Mouse (Mus musculus): ENCODE results near the gene Pp2d1. TPM values are rescaled to one million over a fixed set of nuclear protein-coding genes. Genes with fewer than 3 reads are reported as not detected.
A peak's percentile ranks its signal among the peaks of the same experiment; 100 is the strongest.

The Pp2d1 gene
- polyA plus RNA-seq, 3 experiments from 2014 or later = 0.71 to 1.2 (median 0.97) TPM

DNA sequence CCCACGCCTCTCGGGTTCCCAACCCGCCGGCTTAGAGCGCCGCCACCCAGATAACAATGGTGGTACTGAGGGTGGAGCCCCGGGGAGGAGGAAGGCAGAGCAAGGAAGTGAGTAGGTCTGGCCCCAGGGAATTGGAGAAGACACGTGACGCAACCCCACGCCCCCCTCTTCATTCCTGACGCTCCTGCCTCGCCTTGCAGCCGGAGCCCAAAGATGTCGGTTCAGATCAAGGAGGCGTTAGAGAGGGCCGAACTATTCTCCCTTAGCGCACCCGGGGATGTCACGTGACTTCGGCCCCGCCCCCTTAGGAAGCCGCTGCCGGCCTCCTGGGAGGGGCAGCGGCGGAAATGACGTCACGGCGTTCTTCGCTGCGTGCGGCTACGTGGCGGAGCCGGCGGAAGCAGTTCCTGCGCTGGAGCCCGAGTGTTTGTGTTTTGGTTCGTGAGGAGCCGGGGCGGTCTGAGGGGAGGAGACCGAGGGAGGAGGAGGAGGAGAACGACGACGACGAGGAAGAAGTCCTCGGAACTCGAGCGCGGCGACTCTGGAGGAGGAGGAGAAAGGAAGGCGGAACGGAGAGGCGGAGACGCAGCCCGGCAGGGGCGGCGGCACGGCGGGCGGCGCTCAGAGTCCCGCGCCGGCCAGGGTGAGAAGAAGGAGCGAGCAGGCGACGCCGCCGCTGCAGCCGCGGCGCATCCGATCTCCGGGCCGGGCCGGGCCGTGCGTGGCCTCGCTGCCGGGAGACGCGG is 60.2 kb downstream of the Pp2d1 start, which contains the start of gene Rab5a:
Rab5a (plus strand) TSS at position 377 of the 746 bp plus-strand sequence.
- ATAC-seq = peak; percentile 86

DNA sequence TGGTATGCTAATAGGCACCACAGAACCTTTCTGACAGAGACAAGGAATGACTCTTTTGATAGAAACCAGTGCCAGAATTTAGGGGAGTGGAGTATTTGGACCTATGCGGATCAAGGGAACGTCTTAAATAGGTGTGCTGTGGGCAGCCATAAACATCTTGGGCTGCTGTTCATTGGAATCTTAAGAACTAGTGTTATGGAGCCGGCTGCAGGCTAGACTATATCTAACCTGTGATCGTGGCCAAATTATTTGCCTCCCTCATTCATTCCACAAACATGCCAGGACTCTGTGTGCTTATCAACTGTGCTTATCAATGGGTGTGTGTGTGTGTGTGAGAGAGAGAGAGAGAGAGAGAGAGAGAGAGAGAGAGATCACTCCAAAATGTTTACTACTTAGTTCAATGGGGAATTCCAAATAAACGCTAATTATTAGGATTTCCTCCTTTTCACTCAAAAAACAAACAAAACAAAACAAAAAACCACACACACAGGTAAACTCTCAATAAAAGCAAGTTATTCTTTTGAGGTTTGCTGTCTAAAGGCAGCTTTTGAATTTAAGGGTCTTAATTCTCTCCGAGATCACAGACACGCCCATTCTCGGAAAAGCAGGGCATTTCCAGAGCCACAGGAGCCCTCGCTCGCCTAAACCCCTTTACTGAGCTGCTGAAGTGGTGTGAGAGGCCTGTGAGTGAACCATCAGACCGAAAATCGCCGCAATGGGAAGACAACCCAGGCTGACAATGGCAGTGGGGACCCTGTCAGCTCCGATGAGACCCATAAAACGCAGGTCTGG is 61.0 kb downstream of the Pp2d1 start:
- peak; percentile 9 for ATAC-seq

DNA sequence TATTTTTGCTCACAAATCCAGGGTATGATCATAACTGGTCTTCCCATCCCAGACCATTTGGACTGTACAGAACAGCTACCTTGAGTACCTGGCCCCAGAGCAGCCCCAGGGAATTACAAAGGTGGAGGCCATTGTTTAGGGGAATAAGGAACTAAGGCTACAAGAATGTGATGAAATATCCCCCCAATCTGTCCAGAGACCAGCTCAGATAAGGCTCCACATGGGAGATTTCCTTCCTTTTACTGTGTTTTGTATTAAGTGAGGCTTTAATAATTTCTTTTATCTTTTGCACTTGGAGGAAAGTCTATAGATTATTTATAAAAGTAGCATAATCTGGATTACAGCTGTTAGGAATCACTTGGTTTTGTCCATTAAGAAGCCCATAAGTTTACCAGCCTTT is 70.6 kb downstream of the Pp2d1 start:
- ATAC-seq = no peak

DNA sequence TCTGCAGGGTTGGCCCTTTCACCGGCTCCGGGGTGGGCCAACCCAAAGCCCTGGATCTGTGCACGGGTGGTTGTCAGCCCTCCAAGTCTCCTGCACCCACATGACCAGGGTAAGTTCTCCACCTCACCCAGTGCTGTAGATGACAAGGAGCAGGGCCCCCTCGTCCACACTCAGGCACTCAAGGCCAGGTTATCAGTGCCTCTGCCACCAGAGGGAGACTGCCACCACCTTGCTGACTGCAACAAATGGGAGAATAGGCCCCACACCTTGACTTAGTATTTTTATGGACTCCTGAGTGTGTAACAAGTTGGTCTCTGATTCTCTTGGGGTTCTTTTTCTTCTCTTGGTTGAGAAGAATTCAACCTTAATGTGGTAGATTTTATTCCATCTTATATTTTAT is 73.7 kb downstream of the Pp2d1 start:
- peak; percentile 26 for ATAC-seq

DNA sequence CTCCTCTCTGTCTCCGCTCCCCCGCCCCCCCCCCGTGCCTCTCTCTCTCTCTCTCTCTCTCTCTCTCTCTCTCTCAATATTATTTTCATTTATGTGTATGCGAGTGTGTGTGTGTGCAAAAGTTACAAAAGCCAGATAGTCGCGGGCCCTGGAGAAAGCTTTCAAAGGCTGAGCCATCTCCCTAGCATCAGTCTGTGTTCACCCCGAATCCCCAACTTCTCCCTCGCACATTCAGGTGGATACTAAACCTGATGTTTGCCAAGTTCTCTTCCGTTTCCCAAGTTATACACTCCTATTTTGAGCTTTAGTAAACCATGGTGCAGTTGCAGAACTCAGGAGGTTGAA is 75.8 kb downstream of the Pp2d1 start:
- ATAC-seq = no peak

GRCm38 (mm10) chr17:53462603-53463495 is 76.4 kb downstream of the Pp2d1 start, which contains the start of gene Efhb:
Efhb (minus strand) TSS chr17:53463321.
- peak; percentile 95 for ATAC-seq

Other genes with a start within 250 kb of the Pp2d1 start
- gene Efhb, start 76.1 kb downstream of the Pp2d1 start, polyA plus RNA-seq (2017; shearing (Covaris generic)) = under 1 TPM in 1 of 3 experiments, not detected in 2; 0.15 TPM
- gene Rab5a, start 60.2 kb downstream of the Pp2d1 start, polyA plus RNA-seq (2017; shearing (Covaris generic)) = 10 to 100 TPM; 14.0 to 19.4 (median 16.6) TPM
- 10 to 100 TPM; 11.4 to 28.7 (median 18.1) TPM for gene Kat2b, start 27.4 kb upstream of the Pp2d1 start, polyA plus RNA-seq (2017; shearing (Covaris generic))
- 10 to 100 TPM in 1 of 3 experiments, 1 to 10 TPM in 2; 1.4 to 35.4 (median 4.2) TPM for gene Sgo1, start 149.9 kb upstream of the Pp2d1 start, polyA plus RNA-seq (2017; shearing (Covaris generic))